Mouse (Mus musculus) erythroid progenitor cell, adult 5-6 weeks (primary cell): ENCODE data around the gene Creb3l2. TPM values are rescaled to one million over a fixed set of nuclear protein-coding genes. Genes with fewer than 3 reads are reported as not detected.

ENCODE experiments used
- ATAC-seq: replicated peaks from 2 replicates; pipeline ENCODE4 v1.8.0; 2016; ENCODE audit warnings: moderate number of reproducible peaks, mild to moderate bottlenecking, moderate TSS enrichment, inconsistent platforms; ENCODE audit not compliant: poor library complexity, low FRiP score, severe bottlenecking
- total RNA-seq, 2 experiments: library from RNA; stranded (forward) in 1 of 2; stranded (reverse) in 1 of 2; fragments of 150-400 nt in 1 of 2; fragments of 186-747, 209-891 nt in 1 of 2; gene quantifications; 2 replicates each; pipeline versions ENCODE4 v1.2.3 to v1.2.4; 2015 to 2017; ENCODE audit warnings: low replicate concordance in 2 of 2

Gene Creb3l2
- total RNA-seq, 2 experiments from 2014 or later = 0.38 to 1.7 TPM

DNA sequence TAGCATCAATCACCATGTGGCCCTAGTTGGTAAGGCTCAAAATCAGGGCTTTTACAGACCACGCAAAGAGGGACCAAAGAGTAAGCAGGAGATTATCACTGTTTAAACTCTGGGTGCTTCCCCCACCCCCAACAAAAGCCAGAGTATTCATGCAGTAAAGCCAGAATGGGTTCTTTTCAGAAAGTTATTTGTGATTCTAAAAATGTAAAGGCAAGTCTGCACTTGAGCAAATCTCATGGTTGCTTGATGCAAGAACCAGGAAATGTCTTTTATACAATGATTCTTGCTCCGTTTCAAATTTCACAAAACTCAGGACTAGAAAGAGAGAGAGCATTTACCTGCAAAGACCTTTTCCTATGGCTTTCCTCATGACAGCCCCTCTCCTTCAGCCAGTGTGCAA, 149.9 kb downstream of the Creb3l2 start:
- no peak for ATAC-seq

DNA sequence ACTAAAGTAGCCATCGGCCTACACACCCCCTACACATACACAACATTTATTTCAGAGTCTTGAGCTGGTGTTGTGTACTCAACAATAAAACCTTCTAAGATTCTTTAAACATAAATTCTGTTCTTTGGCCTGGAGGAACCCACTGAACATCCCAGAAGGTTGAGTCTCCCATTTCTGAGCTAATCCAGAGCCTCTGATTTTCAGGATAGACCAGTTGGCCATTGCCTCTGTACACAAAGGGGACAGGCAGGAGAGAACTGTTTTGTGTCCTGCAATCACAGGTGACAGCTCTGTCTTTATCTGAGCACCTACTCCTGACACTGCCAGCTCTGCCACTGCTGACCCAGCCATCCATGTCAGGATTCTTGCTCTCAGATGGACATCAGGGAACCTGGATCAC, 150.8 kb downstream of the Creb3l2 start:
- no peak for ATAC-seq

DNA sequence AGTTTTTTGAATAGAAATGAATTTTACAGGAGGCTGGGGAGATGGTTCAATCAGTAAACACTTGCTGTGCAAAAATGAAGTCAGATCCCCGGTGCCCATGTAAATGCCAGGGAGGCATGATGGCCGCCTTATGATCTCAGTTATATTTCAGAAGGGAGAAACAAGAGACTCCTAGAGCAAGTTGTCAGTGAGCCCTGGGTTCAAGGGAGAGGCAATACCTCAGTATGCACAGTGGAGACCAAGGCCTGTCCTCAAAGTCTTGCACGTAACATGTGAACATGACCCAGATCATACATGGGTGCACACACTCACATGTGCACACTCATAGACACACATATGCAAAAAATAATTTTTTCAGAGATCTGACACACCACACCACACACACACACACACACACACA, 151.3 kb downstream of the Creb3l2 start:
- ATAC-seq = no peak

DNA sequence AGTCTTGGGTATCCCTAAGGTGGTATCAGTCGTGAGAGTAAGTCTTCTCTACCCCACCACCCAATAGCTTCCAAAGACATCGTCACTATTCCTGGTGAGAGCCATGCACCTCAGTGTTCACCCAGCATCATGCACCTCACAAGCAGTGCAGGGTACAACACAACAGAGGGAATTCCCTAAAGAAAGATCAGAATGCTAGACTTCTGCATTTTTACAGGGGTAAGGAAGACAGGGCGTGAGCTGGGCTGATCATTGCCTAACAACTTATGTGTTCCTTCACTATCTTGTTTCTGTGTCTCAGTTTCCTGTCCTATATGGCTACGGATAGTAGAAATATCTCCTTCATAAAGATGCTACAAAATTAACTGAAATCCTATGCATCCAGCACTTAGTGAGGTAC, 155.8 kb downstream of the Creb3l2 start:
- no peak for ATAC-seq

DNA sequence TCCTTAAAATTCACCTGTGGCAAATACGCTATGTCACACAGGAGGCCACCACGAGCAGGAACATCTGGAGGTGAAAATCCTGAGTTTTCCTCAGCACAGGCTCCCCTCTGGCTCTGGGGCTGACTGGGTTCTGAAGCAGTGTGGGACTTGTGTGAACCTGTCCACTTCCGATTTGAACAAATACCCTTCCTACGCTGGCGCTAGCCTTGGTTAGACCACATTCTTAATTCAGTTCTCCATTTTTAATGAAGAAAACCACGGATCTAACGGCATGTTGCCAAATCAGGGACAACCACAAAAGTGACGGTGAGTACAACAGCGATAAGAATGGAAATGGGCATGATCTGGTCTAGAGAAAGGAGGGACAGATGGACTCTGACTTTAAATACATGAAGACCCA, 157.1 kb downstream of the Creb3l2 start:
- no peak for ATAC-seq

DNA sequence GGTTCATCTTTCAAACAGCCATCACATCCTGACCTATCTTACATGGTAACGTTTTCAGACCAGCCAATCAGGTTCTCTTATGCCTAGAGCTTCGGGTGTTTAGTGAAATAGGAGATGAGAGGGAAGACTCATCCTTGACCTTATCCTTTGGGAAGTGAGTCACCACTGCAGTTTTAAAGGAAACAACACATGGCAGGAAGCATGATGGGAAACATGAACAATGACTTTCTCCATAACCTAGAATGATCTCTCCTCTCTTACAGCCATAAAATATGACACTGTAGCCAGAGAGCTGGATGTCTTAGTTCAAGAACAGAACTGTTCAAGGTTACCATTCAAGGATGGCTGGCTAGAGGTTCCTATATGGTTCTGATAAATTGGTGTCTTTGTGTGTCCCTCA, 158.6 kb downstream of the Creb3l2 start:
- no peak for ATAC-seq

DNA sequence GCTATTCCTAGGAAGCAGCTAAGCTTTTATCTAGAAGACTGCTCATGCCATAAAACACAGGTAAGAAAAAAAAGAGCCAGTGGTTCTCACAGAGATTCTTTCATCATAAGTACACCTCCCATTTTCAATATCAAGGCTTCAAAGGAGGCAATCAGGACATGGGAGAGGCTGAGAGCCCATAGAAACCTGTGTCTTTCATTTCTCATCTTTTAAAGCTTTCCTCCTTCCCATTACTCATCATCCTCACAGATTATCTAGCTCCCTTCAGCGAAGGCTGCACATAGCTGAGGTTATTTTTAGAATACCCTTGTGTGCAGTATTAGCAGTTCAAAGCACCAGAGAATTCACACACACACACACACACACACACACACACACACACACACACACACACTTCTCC, 159.3 kb downstream of the Creb3l2 start:
- ATAC-seq = no peak

Other genes starting within 250 kb of the Creb3l2 start
- 1.8 TPM in 1 of 2 replicates, not detected in the other for gene Dgki, start 142.0 kb downstream of the Creb3l2 start, total RNA-seq (2015; ENCODE audit: low replicate concordance)
- gene Dgki, start 142.0 kb downstream of the Creb3l2 start, total RNA-seq (2017; ENCODE audit: low replicate concordance) = 1.4 TPM in 1 of 2 replicates, not detected in the other
- not detected in 2 replicates for gene Akr1d1, start 88.0 kb upstream of the Creb3l2 start, total RNA-seq (2015; ENCODE audit: low replicate concordance)
- gene Akr1d1, start 88.0 kb upstream of the Creb3l2 start, total RNA-seq (2017; ENCODE audit: low replicate concordance) = not detected in 2 replicates